Mouse (Mus musculus): ENCODE measurements around the gene Cox10. TPM values are rescaled to one million over a fixed set of nuclear protein-coding genes. Genes with fewer than 3 reads are reported as not detected.

Gene Cox10
- polyA plus RNA-seq, 1 experiment: 21.6 TPM

DNA sequence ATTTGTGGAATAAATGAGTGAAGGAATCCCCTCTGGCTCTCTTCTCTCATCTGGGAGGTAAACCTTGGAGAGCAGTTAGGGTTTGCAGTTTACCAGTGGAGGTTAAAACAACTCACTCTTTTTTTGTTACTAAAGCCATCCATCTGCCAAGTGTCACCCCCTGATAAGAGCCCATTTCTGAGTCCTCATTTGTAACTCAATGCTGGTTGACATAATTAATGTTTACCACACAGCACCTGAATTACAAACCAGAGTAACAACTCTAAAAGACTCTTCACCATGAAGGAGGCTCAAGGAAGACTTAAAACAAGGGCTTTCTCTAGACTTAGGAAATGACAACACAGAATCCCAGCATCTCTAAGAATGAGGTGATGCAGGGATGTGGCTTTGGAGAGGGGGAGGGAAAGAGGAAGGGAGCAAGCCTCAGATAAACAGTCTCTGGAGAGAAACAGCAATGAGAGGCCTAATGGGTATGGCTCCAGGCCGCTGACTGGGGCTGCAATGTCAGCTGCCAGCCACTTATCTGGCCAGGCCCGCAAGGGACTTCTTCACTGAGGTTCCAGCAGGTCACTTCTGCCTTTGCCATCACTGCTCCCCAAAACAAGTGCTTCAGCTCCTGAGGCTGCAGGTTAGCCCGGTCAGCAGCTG is 110.8 kb downstream of the Cox10 start:
- Histone ChIP-seq H3ac (ENCODE audit: control insufficient read depth, insufficient read length, low read depth) (no peak overlapping the region), H3K4me3 (ENCODE audit: insufficient read depth, poor library complexity, severe bottlenecking) (no peak overlapping the region), H3K36me3 (ENCODE audit: control insufficient read depth, insufficient read depth) (peaks cover 20% of the 10 kb centered on the region), H3K79me3 (ENCODE audit: low read depth) (no peaks in the 10 kb centered on the region), H3K27me3 (ENCODE audit: control insufficient read depth, insufficient read depth, insufficient read length) (no peaks in the 10 kb centered on the region), H3K79me2 (ENCODE audit: control insufficient read depth, insufficient read depth) (no peaks in the 10 kb centered on the region)
- no peak for TF ChIP-seq CEBPB (IDR thresholded peaks at IDR 0.05; ENCODE audit: low read depth)
- no peak for TF ChIP-seq MAX (IDR thresholded peaks at IDR 0.05)
- TF ChIP-seq CTCF (IDR thresholded peaks at IDR 0.05; ENCODE audit: control insufficient read depth, insufficient read depth, insufficient read length): no peak
- no peak for TF ChIP-seq FOSL1 (IDR thresholded peaks at IDR 0.05; ENCODE audit: insufficient read depth, low read length, poor library complexity, severe bottlenecking)
- no peak for TF ChIP-seq USF1 (IDR thresholded peaks at IDR 0.05; ENCODE audit: low read depth)
- no peak for TF ChIP-seq MYOD1 (IDR thresholded peaks at IDR 0.05; ENCODE audit: control insufficient read depth, insufficient read length, low read depth)
- TF ChIP-seq MYOG (IDR thresholded peaks at IDR 0.05; ENCODE audit: control insufficient read depth, extremely low read depth, insufficient read length): no peak

DNA sequence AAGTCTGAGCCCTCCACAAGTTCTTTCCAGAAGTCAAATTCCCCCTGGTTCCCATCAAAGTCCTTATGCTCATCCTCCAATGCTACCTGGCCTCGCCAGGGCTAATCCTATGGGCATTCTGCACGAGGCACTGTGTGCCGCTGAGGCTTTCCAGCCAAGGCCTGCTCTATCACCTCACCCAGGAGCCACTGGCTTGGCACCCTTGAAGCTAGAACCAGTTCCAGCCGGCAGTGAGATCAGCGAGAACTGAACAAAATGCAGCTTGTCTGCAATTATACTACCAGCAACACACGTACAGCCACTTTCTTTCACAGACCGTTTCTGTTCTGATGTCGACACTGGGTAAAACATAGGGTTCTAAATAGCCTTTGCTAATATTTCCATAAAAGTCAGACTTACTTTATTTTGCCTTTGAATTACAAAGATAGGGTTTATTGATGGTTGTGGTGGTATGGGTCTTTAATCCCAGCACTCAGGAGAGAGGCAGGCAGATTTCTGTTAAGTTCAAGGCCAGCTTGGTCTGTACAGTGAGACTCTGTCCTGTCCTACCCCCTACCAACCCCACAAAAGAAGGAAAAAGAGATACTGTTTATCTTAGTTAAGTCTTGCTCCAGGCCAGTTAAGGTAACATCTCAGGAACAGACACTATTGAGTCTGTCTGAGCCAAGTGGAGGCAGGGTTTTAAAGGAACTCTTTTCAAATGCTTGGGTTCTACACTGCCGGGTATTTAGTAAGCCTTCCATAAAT is 111.5 kb downstream of the Cox10 start:
- H3K79me2 ChIP-seq (ENCODE audit: control insufficient read depth, insufficient read depth): no peaks in the 10 kb centered on the region
- no peak overlapping the region for H3ac ChIP-seq (ENCODE audit: control insufficient read depth, insufficient read length, low read depth)
- no peaks in the 10 kb centered on the region for H3K79me3 ChIP-seq (ENCODE audit: low read depth)
- H3K27me3 ChIP-seq (ENCODE audit: control insufficient read depth, insufficient read depth, insufficient read length): no peaks in the 10 kb centered on the region
- H3K4me3 ChIP-seq (ENCODE audit: insufficient read depth, poor library complexity, severe bottlenecking): no peak overlapping the region
- TF ChIP-seq USF1 (IDR thresholded peaks at IDR 0.05; ENCODE audit: low read depth) (no peak), MAX (IDR thresholded peaks at IDR 0.05) (no peak), MYOD1 (IDR thresholded peaks at IDR 0.05; ENCODE audit: control insufficient read depth, insufficient read length, low read depth) (no peak), CEBPB (IDR thresholded peaks at IDR 0.05; ENCODE audit: low read depth) (no peak), FOSL1 (IDR thresholded peaks at IDR 0.05; ENCODE audit: insufficient read depth, low read length, poor library complexity, severe bottlenecking) (no peak), MYOG (IDR thresholded peaks at IDR 0.05; ENCODE audit: control insufficient read depth, extremely low read depth, insufficient read length) (no peak), CTCF (IDR thresholded peaks at IDR 0.05; ENCODE audit: control insufficient read depth, insufficient read depth, insufficient read length) (no peak)
- H3K36me3 ChIP-seq (ENCODE audit: control insufficient read depth, insufficient read depth): peaks cover 26% of the 10 kb centered on the region

DNA sequence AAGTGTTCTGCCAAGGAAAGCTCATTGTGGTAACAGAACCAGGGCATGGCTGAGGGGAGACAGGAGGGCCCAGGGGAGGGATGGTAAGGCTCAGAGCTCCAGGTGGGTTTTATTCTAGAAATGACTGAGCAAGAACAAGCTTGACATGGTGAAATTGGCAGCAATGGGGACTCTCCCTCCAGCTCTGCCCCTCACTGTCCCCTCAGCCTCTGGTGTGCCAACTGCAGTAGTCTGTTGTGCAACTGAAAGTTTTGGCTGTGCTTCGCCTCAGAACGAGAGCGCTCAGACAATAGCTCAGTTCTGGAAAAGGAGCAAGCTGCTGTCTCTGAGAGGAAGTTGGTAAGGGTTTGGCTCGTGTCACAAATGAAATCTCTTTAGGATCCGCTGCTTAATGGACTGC is 113.8 kb downstream of the Cox10 start:
- peaks cover 23% of the 10 kb centered on the region for H3K36me3 ChIP-seq (ENCODE audit: control insufficient read depth, insufficient read depth)
- no peak overlapping the region for H3ac ChIP-seq (ENCODE audit: control insufficient read depth, insufficient read length, low read depth)
- no peaks in the 10 kb centered on the region for H3K79me2 ChIP-seq (ENCODE audit: control insufficient read depth, insufficient read depth)
- TF ChIP-seq USF1 (IDR thresholded peaks at IDR 0.05; ENCODE audit: low read depth) (no peak), MYOG (IDR thresholded peaks at IDR 0.05; ENCODE audit: control insufficient read depth, extremely low read depth, insufficient read length) (no peak)
- H3K79me3 ChIP-seq (ENCODE audit: low read depth): no peaks in the 10 kb centered on the region
- H3K27me3 ChIP-seq (ENCODE audit: control insufficient read depth, insufficient read depth, insufficient read length): no peaks in the 10 kb centered on the region
- H3K4me3 ChIP-seq (ENCODE audit: insufficient read depth, poor library complexity, severe bottlenecking): no peak overlapping the region

GRCm38 (mm10) chr11:63957207-63957606 is 122.1 kb downstream of the Cox10 start:
- TF ChIP-seq CTCF (IDR thresholded peaks at IDR 0.05; ENCODE audit: control insufficient read depth, insufficient read depth, insufficient read length) (no peak), MAX (IDR thresholded peaks at IDR 0.05) (no peak), FOSL1 (IDR thresholded peaks at IDR 0.05; ENCODE audit: insufficient read depth, low read length, poor library complexity, severe bottlenecking) (no peak), MYOG (IDR thresholded peaks at IDR 0.05; ENCODE audit: control insufficient read depth, extremely low read depth, insufficient read length) (no peak), CEBPB (IDR thresholded peaks at IDR 0.05; ENCODE audit: low read depth) (no peak), USF1 (IDR thresholded peaks at IDR 0.05; ENCODE audit: low read depth) (no peak), MYOD1 (IDR thresholded peaks at IDR 0.05; ENCODE audit: control insufficient read depth, insufficient read length, low read depth) (no peak)
- Histone ChIP-seq H3ac (ENCODE audit: control insufficient read depth, insufficient read length, low read depth) (no peak overlapping the region), H3K79me3 (ENCODE audit: low read depth) (no peaks in the 10 kb centered on the region), H3K79me2 (ENCODE audit: control insufficient read depth, insufficient read depth) (no peaks in the 10 kb centered on the region), H3K4me3 (ENCODE audit: insufficient read depth, poor library complexity, severe bottlenecking) (no peak overlapping the region), H3K27me3 (ENCODE audit: control insufficient read depth, insufficient read depth, insufficient read length) (no peaks in the 10 kb centered on the region), H3K36me3 (ENCODE audit: control insufficient read depth, insufficient read depth) (no peaks in the 10 kb centered on the region)

DNA sequence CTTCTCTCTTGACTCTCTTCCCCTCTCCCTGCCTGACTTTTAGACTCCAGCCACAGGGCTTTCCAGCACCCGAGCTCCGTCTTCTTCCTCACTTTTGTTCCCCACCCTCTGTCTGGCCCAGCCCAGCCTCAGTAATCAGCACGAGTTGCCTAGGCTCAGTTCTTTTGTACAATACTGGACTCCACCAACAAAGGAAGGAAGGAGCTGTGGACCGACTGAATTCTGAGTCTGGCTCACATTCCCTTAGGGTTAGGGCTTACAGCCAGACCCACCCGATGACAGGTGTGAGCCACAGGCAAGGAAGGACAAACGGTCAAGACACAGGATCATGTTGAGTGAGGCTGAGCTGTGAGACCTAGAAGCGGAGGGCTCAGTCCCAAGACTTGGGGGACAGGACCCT is 122.5 kb downstream of the Cox10 start:
- H3K4me3 ChIP-seq (ENCODE audit: insufficient read depth, poor library complexity, severe bottlenecking): no peak overlapping the region
- TF ChIP-seq FOSL1 (IDR thresholded peaks at IDR 0.05; ENCODE audit: insufficient read depth, low read length, poor library complexity, severe bottlenecking) (no peak), CEBPB (IDR thresholded peaks at IDR 0.05; ENCODE audit: low read depth) (no peak), MAX (IDR thresholded peaks at IDR 0.05) (no peak), CTCF (IDR thresholded peaks at IDR 0.05; ENCODE audit: control insufficient read depth, insufficient read depth, insufficient read length) (no peak), MYOG (IDR thresholded peaks at IDR 0.05; ENCODE audit: control insufficient read depth, extremely low read depth, insufficient read length) (no peak), MYOD1 (IDR thresholded peaks at IDR 0.05; ENCODE audit: control insufficient read depth, insufficient read length, low read depth) (no peak), USF1 (IDR thresholded peaks at IDR 0.05; ENCODE audit: low read depth) (no peak)
- no peaks in the 10 kb centered on the region for H3K79me3 ChIP-seq (ENCODE audit: low read depth)
- no peaks in the 10 kb centered on the region for H3K27me3 ChIP-seq (ENCODE audit: control insufficient read depth, insufficient read depth, insufficient read length)
- no peaks in the 10 kb centered on the region for H3K36me3 ChIP-seq (ENCODE audit: control insufficient read depth, insufficient read depth)
- H3K79me2 ChIP-seq (ENCODE audit: control insufficient read depth, insufficient read depth): no peaks in the 10 kb centered on the region
- H3ac ChIP-seq (ENCODE audit: control insufficient read depth, insufficient read length, low read depth): no peak overlapping the region
